Mouse (Mus musculus) Patski (cell line): ENCODE results near the gene Wt1. TPM values are rescaled to one million over a fixed set of nuclear protein-coding genes. Genes with fewer than 3 reads are reported as not detected.
A peak's percentile ranks its signal among the peaks of the same experiment; 100 is the strongest.

Experiments
- ATAC-seq: fragments of 100-300 bp; one replicate; pipeline ENCODE4 v1.8.0; 2021
- CTCF ChIA-PET: fragments of 350-600 bp; sonication (Branson Sonifier 250); formaldehyde crosslinking; loops from one replicate; lab custom pipeline; 2022; ENCODE audit warnings: inconsistent platforms; lab: Charles Lee
- POLR2A ChIA-PET: fragments of 350-600 bp; sonication (Branson Sonifier 250); formaldehyde crosslinking; loops from one replicate; lab custom pipeline; 2022; ENCODE audit warnings: antibody characterized with exemption, inconsistent platforms; lab: Charles Lee
- DNase-seq: peaks from one replicate; pipeline ENCODE4 v3.0.0-alpha.2; 2011; ENCODE audit warnings: low read depth, low spot score
- H3K27me3 ChIP-seq: fragments of 371-371 bp; one replicate; pipeline ENCODE4 v1.5.1; 2021
- CTCF ChIP-seq: fragments of 100-300 bp; IDR thresholded peaks from one replicate; pipeline ENCODE4 v1.5.1; 2021
- in situ Hi-C: fragments of 300-500 bp; cut with MboI; formaldehyde crosslinking; loops from 3 replicates; pipeline ENCODE4 v1.11.1; 2018; ENCODE audit warnings: low pct_unique_long_range_greater_than_20kb, mixed read lengths
- polyA plus RNA-seq: library from polyadenylated mRNA; unstranded; gene quantifications from one replicate; pipeline ENCODE4 v1.2.3, GENCODE M21; 2021

Wt1 gene
- polyA plus RNA-seq, 1 experiment from 2014 or later = 15.2 TPM

DNA sequence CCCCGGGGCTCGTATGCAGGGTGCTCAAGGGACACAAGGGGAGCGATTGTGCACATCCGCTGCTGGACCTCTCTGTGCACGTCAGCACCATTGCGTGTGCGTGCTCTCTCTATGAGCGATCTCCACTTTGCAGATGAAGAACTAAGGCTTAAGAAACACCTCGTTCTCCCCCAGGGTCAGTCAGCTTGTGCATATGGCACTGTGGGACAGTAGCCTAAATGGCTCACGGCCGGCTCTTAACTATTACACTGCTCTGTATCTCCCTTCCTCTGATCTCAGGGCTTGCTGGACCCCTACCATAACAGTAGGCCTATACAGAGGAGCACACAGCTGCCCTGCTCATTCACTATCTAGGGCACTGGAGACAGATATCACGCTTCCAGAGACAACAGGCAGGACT, 52.5 kb downstream of the Wt1 start:
- POLR2A ChIA-PET = no interaction called here
- no peaks in the 10 kb centered on the region for H3K27me3 ChIP-seq
- DNase-seq (no peak), ATAC-seq (no peak)
- TF ChIP-seq CTCF = no peak
- in situ Hi-C loops = no loop called here
- CTCF ChIA-PET = no interaction called here

DNA sequence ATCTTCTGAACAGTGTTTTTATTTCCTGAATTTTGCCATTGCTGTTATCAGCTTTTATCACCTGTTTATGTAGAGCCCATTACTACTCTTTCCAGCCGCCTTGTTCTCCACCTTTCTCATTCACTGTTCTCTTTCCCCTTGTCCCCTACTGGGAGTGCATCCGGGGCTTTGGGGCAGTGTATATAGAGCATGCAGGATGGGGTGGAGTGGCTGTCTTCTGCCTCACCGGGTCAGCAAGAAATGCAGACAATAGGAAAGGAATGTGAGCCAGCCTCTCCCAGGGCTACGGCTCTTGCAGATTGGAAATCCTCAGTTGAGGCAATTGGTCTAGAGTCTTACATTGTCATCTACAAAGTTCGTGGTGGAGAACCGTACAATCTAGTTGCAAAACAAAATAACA, 56.2 kb downstream of the Wt1 start:
- POLR2A ChIA-PET = no interaction called here
- TF ChIP-seq CTCF = no peak
- CTCF ChIA-PET = interaction anchor here (1.1 kb wide), 1 partner anchor 9 kb away, joined by 3 read pairs; no protein-coding TSS in a partner anchor
- DNase-seq (no peak), ATAC-seq (no peak)
- H3K27me3 ChIP-seq = no peaks in the 10 kb centered on the region
- in situ Hi-C loops = loop anchor here (10.0 kb wide), 1 partner anchor 68 kb away; no protein-coding TSS in a partner anchor

DNA sequence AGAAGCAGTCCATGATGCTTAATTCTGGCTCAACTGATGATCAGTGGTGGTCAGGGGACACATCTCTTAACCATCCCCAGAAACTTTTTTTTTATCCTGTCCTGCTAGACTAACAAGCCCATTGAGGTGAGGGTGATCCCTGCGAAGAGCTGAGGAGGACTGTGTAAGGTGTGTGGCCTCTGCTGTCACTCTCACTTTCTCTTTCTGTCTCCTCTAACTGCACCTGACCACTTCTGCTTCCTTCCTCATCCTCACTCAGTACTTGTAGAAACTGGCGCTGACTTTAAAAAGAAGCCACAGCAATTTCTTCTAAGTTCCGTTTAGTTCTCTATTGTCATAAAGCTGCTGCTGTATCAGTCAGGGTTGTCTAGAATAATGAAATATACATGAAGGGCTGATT, 58.8 kb downstream of the Wt1 start:
- DNase-seq (no peak), ATAC-seq (no peak)
- no peaks in the 10 kb centered on the region for H3K27me3 ChIP-seq
- ChIA-PET CTCF (no interaction called here), POLR2A (no interaction called here)
- no peak for TF ChIP-seq CTCF
- in situ Hi-C loops = loop anchor here (10.0 kb wide), 1 partner anchor 70 kb away; no protein-coding TSS in a partner anchor

DNA sequence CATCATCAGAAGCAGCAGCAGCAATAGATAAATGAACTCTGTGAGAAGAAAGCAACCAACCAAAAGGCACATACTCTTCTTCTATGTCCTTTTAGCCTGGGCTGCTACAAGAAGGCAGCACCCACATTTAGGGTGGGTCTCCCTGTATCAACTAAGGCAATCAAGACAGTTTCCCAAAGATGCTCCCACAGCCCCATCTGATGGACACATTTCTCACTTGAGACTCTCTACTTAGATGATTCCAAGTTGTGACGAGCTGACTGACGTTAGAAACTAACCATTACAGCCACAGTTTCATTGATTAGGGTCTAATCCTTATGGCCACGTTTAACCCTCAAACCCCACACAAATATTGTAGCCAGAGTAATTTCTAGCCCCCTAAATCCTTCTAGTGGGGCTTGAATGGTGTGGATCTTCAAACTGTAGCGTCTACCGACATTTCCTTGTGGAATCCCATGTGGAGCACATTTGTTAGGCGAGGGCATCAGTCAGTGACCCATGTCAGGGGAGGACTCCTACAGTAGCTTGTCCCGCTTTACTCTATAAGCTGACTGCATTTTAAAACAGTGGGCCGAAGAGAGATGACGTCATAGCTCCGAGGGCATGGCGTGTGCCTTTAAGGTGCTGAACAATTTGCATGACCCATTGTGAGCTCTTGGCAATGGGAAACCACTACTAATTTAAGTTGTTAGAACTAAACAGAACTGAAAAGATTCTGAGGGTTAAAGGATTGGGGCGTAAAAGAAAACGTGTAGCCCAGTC, 59.6 kb downstream of the Wt1 start:
- DNase-seq (no peak), ATAC-seq (no peak)
- ChIA-PET CTCF (interaction anchor here (0.7 to 2.1 kb wide), 5 partner anchors 9 to 77 kb away, joined by 3 to 5 read pairs (median 3); no protein-coding TSS in a partner anchor), POLR2A (interaction anchor here (0.5 kb wide), 1 partner anchor 15 kb away, joined by 3 read pairs; no protein-coding TSS in a partner anchor)
- in situ Hi-C loops = loop anchor here (10.0 kb wide), 1 partner anchor 71 kb away; no protein-coding TSS in a partner anchor
- TF ChIP-seq CTCF = no peak
- H3K27me3 ChIP-seq = no peaks in the 10 kb centered on the region

DNA sequence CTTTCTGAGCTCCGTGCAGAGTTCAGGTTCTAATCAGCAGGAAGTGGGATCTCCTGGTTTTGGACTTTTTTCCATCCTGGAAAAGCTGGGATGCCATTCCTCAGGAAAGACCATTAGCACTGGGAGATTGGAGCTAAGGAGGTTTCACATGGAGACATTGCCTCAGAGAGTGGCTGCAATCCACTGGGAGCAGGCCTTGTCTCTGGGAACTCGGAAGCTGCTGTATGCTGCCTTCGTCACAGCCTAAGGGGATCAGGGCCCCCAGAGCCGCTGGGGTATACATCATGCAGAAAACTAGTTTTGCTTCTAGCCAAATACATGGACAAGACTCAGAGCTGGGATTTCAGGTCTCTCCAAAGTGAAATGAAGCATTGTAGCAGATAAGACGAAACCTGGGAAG, 60.3 kb downstream of the Wt1 start:
- no peak for TF ChIP-seq CTCF
- no peak for DNase-seq
- CTCF ChIA-PET = interaction anchor here (0.7 to 2.1 kb wide), 5 partner anchors 10 to 78 kb away, joined by 3 to 5 read pairs (median 3); no protein-coding TSS in a partner anchor
- in situ Hi-C loops = loop anchor here (10.0 kb wide), 1 partner anchor 72 kb away; no protein-coding TSS in a partner anchor
- no peak for ATAC-seq
- no peaks in the 10 kb centered on the region for H3K27me3 ChIP-seq
- POLR2A ChIA-PET = no interaction called here

DNA sequence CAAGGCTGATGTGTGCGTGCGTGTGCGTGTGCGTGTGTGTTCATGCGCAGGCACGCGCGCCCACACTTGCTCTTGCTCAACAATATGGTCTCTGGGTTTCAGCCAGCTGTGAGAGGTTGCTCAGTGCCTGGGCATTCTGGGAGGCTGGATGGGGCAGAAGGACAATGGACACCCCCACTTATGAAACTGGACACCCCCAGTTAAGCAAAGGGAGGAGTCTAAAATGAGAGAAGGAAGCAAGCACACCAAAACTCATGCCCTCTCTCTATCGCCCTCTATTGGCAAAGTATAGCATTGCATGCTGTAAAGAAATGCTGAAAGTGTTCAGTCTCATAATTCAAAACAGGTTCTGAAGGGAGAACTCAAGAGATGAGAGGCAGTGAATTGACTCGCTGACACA, 61.9 kb downstream of the Wt1 start:
- POLR2A ChIA-PET = no interaction called here
- in situ Hi-C loops = loop anchor here (10.0 kb wide), 1 partner anchor 73 kb away; no protein-coding TSS in a partner anchor

DNA sequence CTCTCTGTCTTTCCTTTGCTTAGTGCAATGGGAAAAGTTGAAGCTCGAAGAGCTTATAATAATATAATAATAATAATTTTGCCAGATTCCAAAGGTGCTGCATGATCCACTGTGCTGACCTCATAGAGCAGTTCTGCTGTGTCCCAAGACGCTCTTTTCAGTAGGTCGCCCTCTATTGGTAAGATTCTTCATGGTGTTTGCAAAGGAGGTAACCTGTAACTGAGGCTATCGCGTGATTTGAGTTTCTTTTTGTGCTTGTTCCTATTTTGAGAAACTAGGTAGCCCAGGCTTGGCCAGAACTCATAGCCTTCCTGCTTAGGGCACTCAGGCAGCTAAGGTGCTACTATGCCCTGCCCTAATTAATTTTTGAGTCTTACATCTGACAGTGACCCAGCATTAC, 63.0 kb downstream of the Wt1 start:
- ChIA-PET POLR2A (interaction anchor here (0.6 kb wide), 1 partner anchor 30 kb away, joined by 3 read pairs; no protein-coding TSS in a partner anchor), CTCF (interaction anchor here (0.6 to 2.0 kb wide), 22 partner anchors 10 to 116 kb away, joined by 3 to 9 read pairs (median 4); partner anchors contain the start of gene Them7)
- DNase-seq (no peak), ATAC-seq (peak; percentile 39)
- in situ Hi-C loops = loop anchor here (10.0 kb wide), 1 partner anchor 75 kb away; no protein-coding TSS in a partner anchor
- peak; percentile 63 for TF ChIP-seq CTCF
- H3K27me3 ChIP-seq = no peaks in the 10 kb centered on the region

More for the DNA sequence above, 61.9 kb downstream of the Wt1 start:
- CTCF ChIA-PET = interaction anchor here (1.1 to 2.1 kb wide), 5 partner anchors 15 to 28 kb away, joined by 3 to 9 read pairs (median 4); no protein-coding TSS in a partner anchor
- H3K27me3 ChIP-seq = no peaks in the 10 kb centered on the region
- peak; percentile 66 for TF ChIP-seq CTCF
- ATAC-seq = no peak
- no peak for DNase-seq

DNA sequence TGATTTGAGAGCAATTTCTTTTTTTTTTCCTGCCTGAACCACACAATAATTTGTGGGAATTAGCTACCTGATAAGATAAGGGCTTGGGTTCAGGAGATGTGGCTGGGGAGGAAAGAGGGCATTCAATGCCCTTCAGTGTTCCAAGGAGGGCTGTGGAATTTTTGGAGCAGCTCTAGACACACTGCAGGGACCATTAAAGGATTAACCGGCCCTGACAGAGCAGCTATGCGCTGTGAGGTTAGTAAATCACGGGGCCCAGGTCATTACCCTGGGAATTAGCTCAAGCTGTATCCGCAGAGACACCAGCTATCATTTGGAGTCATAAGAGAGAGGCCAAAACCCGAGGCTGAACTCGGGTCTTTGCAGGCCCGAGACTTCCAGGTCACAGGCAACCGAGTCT, 73.8 kb downstream of the Wt1 start:
- no peak for TF ChIP-seq CTCF
- in situ Hi-C loops = no loop called here
- ATAC-seq (no peak), DNase-seq (no peak)
- CTCF ChIA-PET = interaction anchor here (1.9 kb wide), 1 partner anchor 11 kb away, joined by 5 read pairs; no protein-coding TSS in a partner anchor
- H3K27me3 ChIP-seq = no peaks in the 10 kb centered on the region
- POLR2A ChIA-PET = no interaction called here

DNA sequence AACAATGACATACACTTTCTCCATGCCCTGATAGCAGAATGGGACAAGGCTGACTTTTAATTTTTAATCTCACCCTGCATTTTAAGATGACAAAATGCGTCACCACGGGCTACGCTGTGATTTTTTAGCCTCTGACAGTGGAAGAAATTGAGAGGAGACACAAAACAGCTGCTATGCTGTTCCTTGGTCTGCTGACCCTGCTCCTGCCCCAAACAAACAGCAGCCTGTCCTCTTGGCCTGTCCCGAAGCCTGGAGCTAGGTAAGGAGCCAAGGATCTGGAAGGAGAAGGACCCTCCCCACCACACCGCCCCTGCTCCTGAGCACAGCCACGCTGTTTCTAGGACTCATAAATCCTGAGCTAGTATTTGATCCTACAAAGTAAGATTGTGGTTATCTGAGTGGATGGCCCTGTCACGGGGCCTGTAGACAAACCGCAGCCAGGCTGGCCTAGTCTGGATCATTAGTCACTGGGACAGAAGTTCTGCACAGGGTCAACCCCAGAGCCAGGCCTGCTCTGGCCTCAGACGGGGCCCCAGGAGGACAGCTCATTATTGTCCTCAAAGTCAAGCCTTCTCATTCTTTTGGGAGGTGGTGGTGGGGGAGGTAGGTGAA, 80.3 kb downstream of the Wt1 start:
- CTCF ChIA-PET = interaction anchor here (1.1 to 1.4 kb wide), 3 partner anchors 12 to 21 kb away, joined by 3 read pairs; no protein-coding TSS in a partner anchor
- POLR2A ChIA-PET = no interaction called here
- no peaks in the 10 kb centered on the region for H3K27me3 ChIP-seq
- peak; percentile 72 for ATAC-seq
- DNase-seq = peak; percentile 35
- TF ChIP-seq CTCF = no peak
- in situ Hi-C loops = no loop called here

DNA sequence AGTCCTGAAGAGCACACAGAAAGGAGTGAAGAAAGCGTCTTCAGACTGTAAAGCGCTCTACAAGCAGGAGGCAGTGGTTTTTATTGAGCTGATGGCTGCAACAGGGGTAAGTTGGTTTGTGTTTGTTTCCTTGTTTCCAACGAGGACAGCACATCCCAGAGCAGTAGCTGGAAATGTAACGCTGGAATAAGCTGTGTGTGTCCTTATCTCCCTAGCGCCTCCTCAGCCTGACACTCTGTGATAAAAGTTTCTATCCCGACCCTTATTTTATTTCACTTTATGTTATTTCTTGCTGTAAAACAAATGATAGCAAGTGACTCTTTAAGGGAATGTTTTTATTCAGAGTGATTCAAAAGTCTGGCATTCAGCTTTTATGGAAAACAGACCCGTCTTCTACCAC, 86.5 kb downstream of the Wt1 start:
- in situ Hi-C loops = no loop called here
- no peaks in the 10 kb centered on the region for H3K27me3 ChIP-seq
- CTCF ChIA-PET = interaction anchor here (1.1 to 1.7 kb wide), 4 partner anchors 11 to 24 kb away, joined by 3 to 5 read pairs (median 5); partner anchors contain the start of gene Them7

More for the DNA sequence above, 86.5 kb downstream of the Wt1 start:
- DNase-seq (no peak), ATAC-seq (no peak)
- TF ChIP-seq CTCF = no peak
- POLR2A ChIA-PET = no interaction called here
